Mouse (Mus musculus) ES-Bruce4 (cell line): Measurements from ENCODE around the gene Shmt1.

Source experiments
- CTCF ChIP-seq: IDR thresholded peaks from one replicate; pipeline ENCODE4 v1.8.1; 2011; ENCODE audit warnings: low read depth, low read length
- EP300 ChIP-seq: IDR thresholded peaks from 2 replicates; pipeline ENCODE4 v1.6.1; 2011; ENCODE audit warnings: low read depth, low read length; ENCODE audit not compliant: insufficient read depth
- POLR2A ChIP-seq: IDR thresholded peaks from one replicate; pipeline ENCODE4 v1.8.1; 2011; ENCODE audit warnings: low read length; ENCODE audit not compliant: insufficient read depth

- TF ChIP-seq POLR2A (no peak), CTCF (no peak), EP300 (peak; percentile 50; the same call in 1 of the 2 replicates)
Observed at GRCm38 (mm10) chr11:60776829-60777740, 34.4 kb downstream of the Shmt1 start, which contains the start of the genes Top3a and Smcr8.
